Mouse (Mus musculus) CD4-positive naive resting alpha-beta T cell, adult 57 days (primary cell): ENCODE results near the gene Oas3. TPM values are rescaled to one million over a fixed set of nuclear protein-coding genes. Genes with fewer than 3 reads are reported as not detected.

ENCODE experiments used
- total RNA-seq: library from RNA; stranded (reverse); gene quantifications from one replicate; pipeline ENCODE4 v1.2.4, GENCODE M21; 2023

Oas3 gene
- total RNA-seq, result 5.1 TPM

GRCm38 (mm10) chr5:120777478-120777877, at the start of gene Oas3:
Oas3 (minus strand) TSS chr5:120777661.

GRCm38 (mm10) chr5:120811951-120812819, 34.7 kb upstream of the Oas3 start, which contains the start of gene Oas1c:
Oas1c (minus strand) TSS chr5:120812514.

GRCm38 (mm10) chr5:120795480-120796034, 18.1 kb upstream of the Oas3 start, which contains the start of gene Oas1e:
Oas1e (minus strand) TSS chr5:120795530.

GRCm38 (mm10) chr5:120749688-120750087, 27.8 kb downstream of the Oas3 start, which contains the start of gene Oas2:
Oas2 (minus strand) TSS chr5:120749853.

GRCm38 (mm10) chr5:120711827-120712226, 65.6 kb downstream of the Oas3 start, which contains the start of gene Dtx1:
Dtx1 (minus strand) TSS chr5:120711927.

Other genes starting within 250 kb of the Oas3 start
- gene Tpcn1, start 189.0 kb downstream of the Oas3 start, total RNA-seq, result 65.6 TPM
- 1.2 TPM for gene Iqcd, start 188.6 kb downstream of the Oas3 start, total RNA-seq
- gene Rita1, start 165.1 kb downstream of the Oas3 start, total RNA-seq, result 5.7 TPM
- gene Ddx54, start 164.9 kb downstream of the Oas3 start, total RNA-seq, result 118 TPM
- gene Cfap73, start 143.4 kb downstream of the Oas3 start, total RNA-seq, result not detected
- 34.9 TPM for gene Rasal1, start 128.8 kb downstream of the Oas3 start, total RNA-seq
- gene Dtx1, start 65.7 kb downstream of the Oas3 start, total RNA-seq, result 261 TPM
- 9.4 TPM for gene Oas2, start 27.8 kb downstream of the Oas3 start, total RNA-seq
- gene Oas1e, start 17.9 kb upstream of the Oas3 start, total RNA-seq, result not detected
- 12.6 TPM for gene Oas1c, start 34.9 kb upstream of the Oas3 start, total RNA-seq
- gene Oas1f, start 69.7 kb upstream of the Oas3 start, total RNA-seq, result not detected
- not detected for gene Oas1h, start 83.8 kb upstream of the Oas3 start, total RNA-seq
- 0.80 TPM for gene Oas1g, start 110.0 kb upstream of the Oas3 start, total RNA-seq
- gene Oas1a, start 129.9 kb upstream of the Oas3 start, total RNA-seq, result 2.4 TPM
- gene Oas1d, start 136.9 kb upstream of the Oas3 start, total RNA-seq, result not detected
- not detected for gene Rph3a, start 232.4 kb upstream of the Oas3 start, total RNA-seq